29 mouse cellular contexts compared by ENCODE assay signal in genomic region chr12:91062681-91063080, GRCm38 (mm10).
DNase-seq lines count a peak whose midpoint lies in the region; ATAC-seq and TF ChIP-seq lines count a peak whose summit lies in the region.
"Had no signal": no experiment of that assay in that cellular context is flagged by ENCODE, and none has a peak within 500 bp of the region (broad histone marks: within the 10 kb centered on the region; RNA-seq: fewer than 3 reads in every experiment).

No protein-coding gene starts in this region.

- DNase-seq in heart, adult 2 months: no peak
- DNase-seq in heart, adult 9 months (ENCODE audit: low spot score in 2 of 2): no peak
- peak; percentile 32 for DNase-seq in lung, embryonic 14.5 days
- DNase-seq in lung, postnatal 14 days: no peak
- DNase-seq in midbrain, embryonic 14.5 days: peak; percentile 34
- no peak for DNase-seq in midbrain, postnatal 0 days (ENCODE audit: low spot score)
- DNase-seq: adrenal gland, postnatal 10 days; adrenal gland, postnatal 36 days; B cell, adult 2 months; cerebellum, adult 11 months; cerebellum, adult 2 months; cerebellum, adult 9-11 months; cerebellum, postnatal 36 days; embryo, embryonic 11 days; gastrocnemius, postnatal 25 days had no signal

- intact Hi-C loops in heart, adult 2 months (cut with DNase I): no loop called here

- no peak overlapping the region for H3K4me3 ChIP-seq in heart, adult 2 months
- H3K4me3 ChIP-seq in heart, embryonic 16.5 days (ENCODE audit: low read length): no peak overlapping the region
- no peak overlapping the region for H3K4me3 ChIP-seq in heart, embryonic 12.5 days
- no peak overlapping the region for H3K4me3 ChIP-seq in lung, embryonic 14.5 days (ENCODE audit: low read depth, low read length)
- no peak overlapping the region for H3K4me3 ChIP-seq in midbrain, embryonic 14.5 days (replicated peaks; ENCODE audit: low read depth, low read length)
- H3K4me3 ChIP-seq in midbrain, postnatal 0 days (ENCODE audit: low read depth, low read length): no peak overlapping the region
- H3K4me3 ChIP-seq: embryonic facial prominence, embryonic 10.5 days; embryonic facial prominence, embryonic 13.5 days; erythroblast, embryonic 14.5 days; forebrain, embryonic 12.5 days; forebrain, embryonic 15.5 days had no signal

- H3K27ac ChIP-seq in heart, adult 2 months: peak overlapping the region; percentile 11; the same call in 1 of the 2 replicates
- peak overlapping the region; percentile 83 for H3K27ac ChIP-seq in heart, embryonic 16.5 days (ENCODE audit: low read length)
- no peak overlapping the region for H3K27ac ChIP-seq in heart, embryonic 12.5 days (ENCODE audit: poor library complexity, severe bottlenecking)
- peak overlapping the region; percentile 83; the same call in 1 of the 2 replicates for H3K27ac ChIP-seq in lung, embryonic 14.5 days (ENCODE audit: low read depth)
- no peak overlapping the region for H3K27ac ChIP-seq in midbrain, embryonic 14.5 days (replicated peaks; ENCODE audit: low read depth, low read length)
- no peak overlapping the region for H3K27ac ChIP-seq in midbrain, postnatal 0 days (ENCODE audit: low read depth, low read length)
- H3K27ac ChIP-seq: embryonic facial prominence, embryonic 10.5 days; embryonic facial prominence, embryonic 13.5 days; forebrain, embryonic 12.5 days; forebrain, embryonic 15.5 days; hindbrain, embryonic 14.5 days; hindbrain, postnatal 0 days had no signal

- TF ChIP-seq POLR2A in heart, adult 2 months (IDR thresholded peaks at IDR 0.05; ENCODE audit: insufficient read depth, low read depth, low read length): no peak

- no peaks in the 10 kb centered on the region for H3K27me3 ChIP-seq in heart, adult 2 months (ENCODE audit: control insufficient read depth, insufficient read depth, low read length)
- H3K27me3 ChIP-seq in heart, embryonic 16.5 days (ENCODE audit: control insufficient read depth, insufficient read depth, low read length): no peaks in the 10 kb centered on the region
- no peaks in the 10 kb centered on the region for H3K27me3 ChIP-seq in heart, embryonic 12.5 days (replicated peaks)
- H3K27me3 ChIP-seq in lung, embryonic 14.5 days (ENCODE audit: insufficient read depth, low read length): no peaks in the 10 kb centered on the region
- H3K27me3 ChIP-seq in midbrain, embryonic 14.5 days (ENCODE audit: control insufficient read depth, insufficient read depth, low read length): no peaks in the 10 kb centered on the region
- no peaks in the 10 kb centered on the region for H3K27me3 ChIP-seq in midbrain, postnatal 0 days (ENCODE audit: insufficient read depth, low read length)
- H3K27me3 ChIP-seq: CH12.LX; embryonic facial prominence, embryonic 13.5 days; forebrain, embryonic 12.5 days; forebrain, embryonic 15.5 days; Patski had no signal

- TF ChIP-seq CTCF in heart, adult 2 months (IDR thresholded peaks at IDR 0.05): no peak
- TF ChIP-seq CTCF in lung, embryonic 14.5 days (IDR thresholded peaks at IDR 0.05; ENCODE audit: low read depth): no peak
- TF ChIP-seq CTCF in midbrain, postnatal 0 days (IDR thresholded peaks at IDR 0.05): no peak

- ATAC-seq in heart, embryonic 16.5 days (replicated peaks; ENCODE audit: extremely low read depth, insufficient read depth, low FRiP score): no peak
- ATAC-seq in heart, embryonic 12.5 days (ENCODE audit: insufficient number of reproducible peaks, low FRiP score): no peak
- no peak for ATAC-seq in lung, embryonic 14.5 days (ENCODE audit: insufficient read depth)
- no peak for ATAC-seq in midbrain, embryonic 14.5 days (ENCODE audit: low FRiP score, low TSS enrichment)
- ATAC-seq in midbrain, postnatal 0 days (ENCODE audit: low FRiP score): no peak
- ATAC-seq: forebrain, embryonic 15.5 days; hindbrain, postnatal 0 days; inflammation-experienced regulatory T-cells, adult 6 months; intestine, embryonic 16.5 days; Patski had no signal

- no peak for TF ChIP-seq EP300 in heart, adult 2 months (IDR thresholded peaks at IDR 0.05; ENCODE audit: insufficient read depth, low read depth, low read length)

- peaks cover 3% of the 10 kb centered on the region; the same call in 1 of the 2 replicates for H3K36me3 ChIP-seq in heart, adult 2 months (ENCODE audit: control insufficient read depth, insufficient read depth, low read length)
- no peaks in the 10 kb centered on the region for H3K36me3 ChIP-seq in heart, embryonic 16.5 days (ENCODE audit: control insufficient read depth, insufficient read depth)
- no peaks in the 10 kb centered on the region for H3K36me3 ChIP-seq in heart, embryonic 12.5 days
- no peaks in the 10 kb centered on the region for H3K36me3 ChIP-seq in lung, embryonic 14.5 days (ENCODE audit: insufficient read depth)
- H3K36me3 ChIP-seq in midbrain, embryonic 14.5 days (ENCODE audit: control insufficient read depth, insufficient read depth, low read length): no peaks in the 10 kb centered on the region
- H3K36me3 ChIP-seq in midbrain, postnatal 0 days (ENCODE audit: insufficient read depth, low read length): no peaks in the 10 kb centered on the region
- H3K36me3 ChIP-seq: embryonic facial prominence, embryonic 10.5 days; embryonic facial prominence, embryonic 13.5 days; forebrain, embryonic 12.5 days; forebrain, embryonic 15.5 days had no signal

- H3K9ac ChIP-seq in heart, adult 2 months (ENCODE audit: low read depth, low read length): no peak overlapping the region
- no peak overlapping the region for H3K9ac ChIP-seq in heart, embryonic 16.5 days (ENCODE audit: low read length)
- no peak overlapping the region for H3K9ac ChIP-seq in heart, embryonic 12.5 days
- H3K9ac ChIP-seq in lung, embryonic 14.5 days: no peak overlapping the region
- H3K9ac ChIP-seq in midbrain, embryonic 14.5 days (replicated peaks; ENCODE audit: low read length): no peak overlapping the region
- no peak overlapping the region for H3K9ac ChIP-seq in midbrain, postnatal 0 days (replicated peaks; ENCODE audit: low read length, poor library complexity, severe bottlenecking)
- H3K9ac ChIP-seq: embryonic facial prominence, embryonic 13.5 days; forebrain, embryonic 12.5 days; forebrain, embryonic 15.5 days; hindbrain, embryonic 14.5 days had no signal

- no peaks in the 10 kb centered on the region for H3K79me2 ChIP-seq in heart, adult 2 months (replicated peaks; ENCODE audit: control insufficient read depth, insufficient read depth, low read length)

- no peaks in the 10 kb centered on the region for H3K9me3 ChIP-seq in heart, embryonic 16.5 days (replicated peaks; ENCODE audit: control insufficient read depth, low read length)
- H3K9me3 ChIP-seq in heart, embryonic 12.5 days (replicated peaks): no peaks in the 10 kb centered on the region
- H3K9me3 ChIP-seq in lung, embryonic 14.5 days (ENCODE audit: low read depth, low read length): no peaks in the 10 kb centered on the region
- H3K9me3 ChIP-seq in midbrain, embryonic 14.5 days (ENCODE audit: control insufficient read depth, low read length): no peaks in the 10 kb centered on the region
- H3K9me3 ChIP-seq in midbrain, postnatal 0 days (ENCODE audit: low read length): no peaks in the 10 kb centered on the region
- H3K9me3 ChIP-seq: embryonic facial prominence, embryonic 10.5 days; embryonic facial prominence, embryonic 13.5 days; forebrain, embryonic 12.5 days; forebrain, embryonic 15.5 days; G1E had no signal

- peak overlapping the region; percentile 21; the same call in 1 of the 2 replicates for H3K4me2 ChIP-seq in heart, embryonic 16.5 days (ENCODE audit: low read depth, low read length)
- no peak overlapping the region for H3K4me2 ChIP-seq in heart, embryonic 12.5 days
- H3K4me2 ChIP-seq in lung, embryonic 14.5 days: no peak overlapping the region
- no peak overlapping the region for H3K4me2 ChIP-seq in midbrain, embryonic 14.5 days (ENCODE audit: low read length)
- H3K4me2 ChIP-seq in midbrain, postnatal 0 days (ENCODE audit: low read depth, low read length, poor library complexity, severe bottlenecking): no peak overlapping the region
- H3K4me2 ChIP-seq: embryonic facial prominence, embryonic 13.5 days; forebrain, embryonic 12.5 days; forebrain, embryonic 15.5 days; hindbrain, embryonic 14.5 days had no signal

- WGBS in heart, adult 2 months: 83% methylated on average over 4 of the region's 4 CpGs
- WGBS in heart, embryonic 16.5 days: 75% methylated on average over 4 of the region's 4 CpGs
- 93% methylated on average over 4 of the region's 4 CpGs for WGBS in heart, embryonic 12.5 days
- WGBS in lung, embryonic 14.5 days: 56% methylated on average over 4 of the region's 4 CpGs
- 41% methylated on average over 4 of the region's 4 CpGs for WGBS in midbrain, embryonic 14.5 days
- WGBS in midbrain, postnatal 0 days: 55% methylated on average over 4 of the region's 4 CpGs

- no peaks in the 10 kb centered on the region; the same call in 1 of the 2 replicates for H3K4me1 ChIP-seq in heart, adult 2 months (ENCODE audit: control insufficient read depth, insufficient read depth, low read length)
- H3K4me1 ChIP-seq in heart, embryonic 16.5 days (ENCODE audit: control insufficient read depth, insufficient read depth, low read length): peaks cover 22% of the 10 kb centered on the region
- peaks cover 14% of the 10 kb centered on the region for H3K4me1 ChIP-seq in heart, embryonic 12.5 days (replicated peaks)
- peaks cover 10% of the 10 kb centered on the region for H3K4me1 ChIP-seq in lung, embryonic 14.5 days (ENCODE audit: insufficient read depth)
- peaks cover 13% of the 10 kb centered on the region for H3K4me1 ChIP-seq in midbrain, embryonic 14.5 days (ENCODE audit: control insufficient read depth, insufficient read depth, low read length)
- no peaks in the 10 kb centered on the region for H3K4me1 ChIP-seq in midbrain, postnatal 0 days (ENCODE audit: insufficient read depth, low read length)
- H3K4me1 ChIP-seq: embryonic facial prominence, embryonic 10.5 days; embryonic facial prominence, embryonic 13.5 days; forebrain, embryonic 12.5 days; forebrain, embryonic 15.5 days had no signal

Comparison
In these comparisons a context has a peak if more than half of its experiments do, and no peak if none do; other contexts are left out.
1. DNase-seq: peak in lung, embryonic 14.5 days (single experiment) and midbrain, embryonic 14.5 days (single experiment); none in heart, adult 2 months (0 of 2), heart, adult 9 months (0 of 2), lung, postnatal 14 days (single experiment) and midbrain, postnatal 0 days (single experiment).
2. H3K27ac ChIP-seq: peak in heart, adult 2 months (single experiment), heart, embryonic 16.5 days (single experiment) and lung, embryonic 14.5 days (single experiment); none in heart, embryonic 12.5 days (single experiment), midbrain, embryonic 14.5 days (single experiment) and midbrain, postnatal 0 days (single experiment).